Mouse (Mus musculus) kidney, postnatal 14 days (tissue): Measurements from ENCODE around the gene Gstt1.
"Not testable (repeated sequence)": the region's sequence is repeated elsewhere in the genome, so short reads cannot be mapped to it uniquely, and the experiment has no call there.

Experiments used
- DNase-seq: peaks from one replicate; pipeline ENCODE4 v3.0.0; 2022; ENCODE audit warnings: mixed read lengths

The Gstt1 gene

GRCm38 (mm10) chr10:75797619-75798175 lies 687 bp downstream of the Gstt1 start:
- peak; percentile 64 for DNase-seq

- DNase-seq, result peak; percentile 21
Observed at GRCm38 (mm10) chr10:75796731-75797516, 1.5 kb downstream of the Gstt1 start.

- peak; percentile 74 for DNase-seq
Observed at GRCm38 (mm10) chr10:75794880-75795279, 3.5 kb downstream of the Gstt1 start.

- DNase-seq, result no peak
Observed at GRCm38 (mm10) chr10:75790773-75791172, 7.6 kb downstream of the Gstt1 start.

DNA sequence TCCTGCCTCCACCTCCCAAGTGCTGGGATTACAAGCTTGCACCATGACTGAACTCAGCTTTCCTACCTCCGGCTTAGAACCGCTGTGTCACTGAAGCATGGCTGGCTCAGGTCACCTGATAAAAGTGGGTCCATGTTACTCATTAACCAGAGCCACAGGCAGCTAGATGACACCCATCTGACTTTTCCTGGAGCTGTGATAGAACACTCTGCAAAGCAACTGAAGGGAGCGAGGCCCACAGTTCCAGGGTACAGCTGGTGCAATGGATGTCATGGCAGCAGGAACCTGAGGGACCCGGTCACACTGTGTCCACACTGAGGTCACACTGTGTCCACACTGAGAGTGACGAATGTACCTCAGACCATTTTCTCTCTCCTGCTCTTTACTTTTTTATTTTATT lies 8.5 kb downstream of the Gstt1 start:
- peak; percentile 72 for DNase-seq

DNA sequence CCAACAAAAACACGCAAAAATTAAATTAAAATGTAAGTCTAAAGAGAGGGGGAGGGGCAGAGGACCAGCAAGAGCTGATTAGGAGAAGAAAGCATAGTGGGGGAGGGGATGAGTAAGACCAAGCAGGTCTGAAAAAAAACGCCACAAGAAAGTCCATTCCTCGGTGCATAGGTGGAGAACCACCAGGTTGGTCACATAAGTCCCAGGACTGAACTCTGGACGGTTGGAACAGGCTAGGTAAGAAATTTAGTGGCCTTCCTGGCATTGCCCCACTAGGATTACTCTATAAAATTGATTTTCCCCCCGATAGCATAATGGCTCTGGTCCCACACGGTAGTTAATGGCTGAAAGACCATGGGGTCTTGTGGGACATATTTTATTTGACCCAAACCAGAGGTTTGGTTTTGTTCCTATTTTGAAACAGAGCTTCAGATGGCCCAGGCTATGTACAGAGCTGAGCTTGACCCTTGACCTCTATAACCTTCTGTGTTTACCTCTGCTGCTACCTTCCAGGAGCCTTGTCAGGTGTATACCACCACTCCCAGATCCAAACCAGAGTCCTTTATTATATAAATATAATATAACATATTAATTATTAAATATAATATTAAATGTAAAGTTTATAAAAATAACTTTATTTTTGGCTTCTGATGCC lies 9.2 kb downstream of the Gstt1 start:
- DNase-seq, result no peak

- DNase-seq, result no peak
Observed at GRCm38 (mm10) chr10:75788277-75788676, 10.1 kb downstream of the Gstt1 start.

DNA sequence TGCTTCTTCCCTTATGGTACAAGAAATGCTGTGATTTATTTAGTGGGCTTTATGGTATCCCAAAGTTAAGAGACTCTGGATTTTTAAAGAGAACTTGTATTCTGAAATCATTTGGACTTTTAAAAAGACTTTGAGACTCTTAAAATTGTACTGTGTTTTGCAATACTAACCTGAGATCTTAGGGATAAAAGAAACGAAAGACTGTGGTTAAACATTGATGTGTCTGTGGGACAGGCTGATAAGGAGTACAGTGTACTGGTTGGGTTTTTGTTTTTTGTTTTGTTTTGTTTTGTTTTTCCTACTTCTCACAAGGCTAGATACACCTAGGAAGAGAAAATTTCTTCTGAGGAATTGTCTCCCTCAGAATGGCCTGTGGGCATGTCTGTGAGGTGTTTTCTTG lies 12.9 kb downstream of the Gstt1 start:
- no peak for DNase-seq

DNA sequence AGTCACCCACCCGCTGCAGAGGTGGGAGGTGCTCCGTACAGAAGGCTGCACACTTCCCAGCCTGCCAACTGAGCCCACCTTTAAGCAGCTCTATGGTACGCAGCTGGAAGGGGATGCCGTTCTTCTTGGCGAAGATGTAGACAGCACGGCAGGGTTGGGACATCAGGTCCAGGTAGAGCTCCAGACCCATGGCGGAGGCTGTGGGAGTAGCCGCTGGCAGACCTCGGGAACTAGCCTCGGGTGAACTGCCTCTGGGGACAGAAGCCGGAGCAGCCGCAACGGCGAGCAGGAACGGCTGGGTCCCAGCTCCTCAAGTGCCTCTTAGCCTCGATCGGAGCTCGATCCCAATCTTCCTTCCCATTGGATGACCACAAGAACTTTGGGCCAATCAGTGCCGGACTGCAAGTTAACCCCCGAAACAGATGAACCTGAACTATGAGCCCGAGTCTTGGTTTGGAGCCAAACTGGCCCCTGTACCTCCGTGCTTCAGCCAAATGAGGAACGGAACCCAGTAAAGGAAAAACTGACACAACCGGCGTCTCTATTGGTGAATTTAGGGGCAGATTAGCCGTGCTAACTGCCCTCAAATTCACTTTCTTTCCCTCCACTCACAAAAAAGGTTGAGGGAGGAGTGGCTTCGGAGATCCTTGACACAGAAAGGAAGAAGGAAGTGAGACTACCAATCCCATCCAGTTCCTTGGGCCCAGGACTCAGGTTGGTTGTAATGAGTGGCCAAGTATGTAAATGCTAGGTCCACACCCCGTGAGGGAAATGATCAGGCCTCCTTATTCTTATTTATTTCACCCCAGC lies 17.4 kb downstream of the Gstt1 start, which contains the start of the genes Gm20441 and Gstt3:
Gene Gm20441, minus strand, starts transcription at position 186 of the 810 bp plus-strand sequence.
Gene Gstt3, minus strand, starts transcription at position 646 of the 810 bp plus-strand sequence.
- DNase-seq, result peak; percentile 89

DNA sequence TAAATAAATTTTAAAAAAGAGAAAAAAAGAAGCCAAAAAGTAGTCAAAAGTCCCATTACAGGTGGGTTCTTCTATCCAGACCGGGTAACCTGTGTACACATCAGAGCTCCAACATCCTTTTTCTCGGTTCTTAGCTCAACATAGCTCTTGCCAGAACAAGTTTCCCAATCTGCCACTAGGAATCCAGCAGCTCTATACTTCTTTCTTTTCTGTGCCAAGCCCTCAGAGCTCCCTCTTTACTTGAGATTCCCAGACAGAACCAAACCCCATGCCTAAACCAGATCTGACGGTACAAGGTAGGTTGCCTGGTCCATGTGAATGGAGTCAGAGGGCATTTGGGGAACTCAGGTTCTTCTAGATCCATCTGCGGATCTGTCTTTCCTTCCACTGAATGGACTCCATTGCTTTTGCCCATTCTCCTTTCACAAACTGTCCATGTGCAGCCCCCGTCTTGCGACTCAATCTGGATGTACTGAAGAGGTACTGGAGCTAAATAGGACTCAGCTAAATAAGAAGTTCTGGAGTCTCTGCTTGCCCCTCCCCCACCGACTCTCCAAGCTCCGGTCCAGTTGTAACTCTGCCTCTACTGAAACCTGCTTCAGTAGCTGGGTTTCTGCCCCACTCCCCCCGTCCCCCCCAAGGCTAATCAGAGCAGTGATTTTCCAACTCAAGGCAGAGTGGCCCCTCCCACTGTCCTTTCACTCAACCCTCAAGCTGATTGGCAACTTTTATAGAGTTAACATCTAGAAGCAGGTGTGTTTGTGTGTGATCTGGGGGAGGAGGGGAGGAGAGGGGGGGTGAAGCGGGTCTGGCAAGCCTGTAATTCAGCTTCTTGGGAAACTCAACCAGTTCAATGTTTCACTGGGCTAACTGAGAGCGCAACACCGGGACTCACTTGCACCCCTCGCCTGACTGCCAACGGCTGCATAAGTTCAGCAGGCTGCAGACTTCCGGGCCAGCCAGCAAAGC lies 18.9 kb downstream of the Gstt1 start:
- DNase-seq, result peak; percentile 65

DNA sequence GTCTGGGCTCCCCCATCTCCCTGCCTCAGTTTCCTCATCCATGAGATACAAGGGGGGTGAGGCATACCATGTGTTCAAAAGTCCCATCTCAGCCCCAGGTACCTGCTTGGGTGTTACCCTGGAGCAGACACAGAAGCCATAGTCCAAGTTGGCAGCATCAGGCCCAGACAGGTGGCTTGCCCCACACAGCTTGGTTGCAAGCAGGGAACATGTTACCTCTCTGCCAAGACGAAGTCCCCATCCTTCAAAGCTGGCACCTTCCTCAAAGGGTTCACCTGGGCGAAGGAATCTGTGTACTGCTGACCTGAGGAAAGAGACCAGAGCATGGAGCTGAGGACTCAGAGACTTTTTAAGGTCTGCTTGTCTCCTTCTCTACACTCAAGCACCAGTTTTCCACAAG lies 20.5 kb downstream of the Gstt1 start:
- DNase-seq, result no peak

- no peak for DNase-seq
Observed at GRCm38 (mm10) chr10:75776562-75776961, 21.8 kb downstream of the Gstt1 start.

- no peak for DNase-seq
Observed at GRCm38 (mm10) chr10:75774587-75774986, 23.8 kb downstream of the Gstt1 start.

GRCm38 (mm10) chr10:75774102-75774501 lies 24.3 kb downstream of the Gstt1 start:
- DNase-seq, result no peak

GRCm38 (mm10) chr10:75772795-75773664 lies 25.4 kb downstream of the Gstt1 start, which contains the start of gene Ddt:
Gene Ddt, minus strand, starts transcription at chr10:75773414.
- peak; percentile 94 for DNase-seq

DNA sequence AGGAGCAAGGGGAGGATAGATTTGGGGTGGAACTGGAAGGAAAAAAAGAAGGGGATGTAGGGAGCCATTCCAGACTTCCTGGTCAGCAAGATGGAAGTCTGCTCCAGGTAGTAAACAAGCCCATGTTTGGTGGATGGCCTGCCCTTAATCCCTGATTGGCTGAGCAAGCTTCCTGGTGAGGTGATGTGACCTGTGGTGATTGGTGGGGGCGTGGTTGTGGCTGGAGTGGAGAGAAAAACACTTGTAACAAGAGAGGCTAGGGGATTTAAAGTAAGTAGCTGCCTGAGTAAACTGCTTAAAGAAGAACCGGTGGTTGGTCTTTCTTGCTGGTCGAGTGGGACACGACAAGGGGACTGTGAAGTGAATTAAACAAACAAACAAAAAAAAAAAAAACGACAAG lies 30.6 kb downstream of the Gstt1 start:
- DNase-seq, result not testable (repeated sequence)

DNA sequence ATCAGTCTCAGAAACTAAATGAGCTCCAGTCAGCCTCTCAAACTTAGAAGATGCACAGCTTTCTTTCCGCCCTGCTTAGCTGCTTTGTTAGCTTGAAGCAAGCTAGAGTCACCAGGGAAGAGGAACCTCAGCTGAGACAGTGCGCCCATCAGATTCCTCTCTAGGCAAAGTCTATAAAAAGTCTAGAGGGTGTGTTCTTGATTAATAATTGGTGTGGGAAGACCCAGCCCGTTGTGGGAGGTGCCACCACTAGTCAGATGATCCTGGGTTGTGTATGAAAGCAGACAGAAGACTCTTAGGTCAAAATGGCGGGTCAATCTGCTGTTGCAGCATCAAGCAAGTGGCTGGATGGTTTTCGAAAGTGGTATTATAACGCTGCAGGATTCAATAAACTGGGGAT lies 31.5 kb downstream of the Gstt1 start:
- peak; percentile 32 for DNase-seq

DNA sequence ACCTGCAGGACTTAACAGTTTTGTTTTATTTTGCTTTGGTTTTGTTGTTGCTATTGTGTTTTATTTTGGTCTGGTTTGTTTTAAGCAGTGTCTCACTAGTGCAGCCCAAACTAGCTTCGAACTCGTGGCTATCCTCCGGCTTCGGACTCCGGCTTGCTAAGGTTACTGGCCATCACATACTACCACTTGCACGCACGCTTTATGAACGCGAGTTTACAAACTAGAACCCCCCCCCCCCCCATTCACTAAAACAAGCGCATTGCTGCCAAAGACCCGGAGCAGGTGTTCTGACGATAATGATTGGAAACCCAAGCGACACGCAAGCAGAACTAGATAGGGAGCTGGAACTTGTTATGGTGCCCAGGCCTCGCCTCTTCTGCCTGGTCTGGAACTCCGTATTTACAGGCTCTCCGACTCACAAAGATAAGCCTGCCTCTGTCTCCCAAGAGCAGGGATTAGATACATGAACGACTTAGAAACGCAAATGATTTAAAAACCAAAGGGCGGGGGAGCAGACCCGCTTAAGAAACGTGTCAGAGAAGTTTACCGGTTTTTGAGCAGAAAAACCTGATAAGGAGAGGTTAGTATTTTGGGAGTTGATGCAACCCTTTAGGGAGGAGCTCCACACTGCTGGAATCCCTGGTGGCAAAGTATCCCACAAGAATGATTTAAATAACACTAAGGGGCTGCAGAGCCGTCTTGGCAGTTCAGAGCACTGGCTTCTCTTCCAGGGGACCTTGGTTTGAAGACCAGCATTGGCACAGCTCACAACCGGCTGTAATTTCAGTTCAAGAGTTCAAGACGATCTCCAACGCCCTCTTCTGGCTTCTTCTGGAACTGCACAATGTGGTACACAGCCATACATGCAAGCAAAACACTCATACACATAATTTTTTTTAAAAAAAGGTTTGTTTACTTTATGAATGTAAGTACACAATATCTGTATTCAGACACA lies 33.6 kb downstream of the Gstt1 start:
- DNase-seq, result peak; percentile 65
